Mouse (Mus musculus): Measurements from ENCODE around the gene Capn8.

DNA sequence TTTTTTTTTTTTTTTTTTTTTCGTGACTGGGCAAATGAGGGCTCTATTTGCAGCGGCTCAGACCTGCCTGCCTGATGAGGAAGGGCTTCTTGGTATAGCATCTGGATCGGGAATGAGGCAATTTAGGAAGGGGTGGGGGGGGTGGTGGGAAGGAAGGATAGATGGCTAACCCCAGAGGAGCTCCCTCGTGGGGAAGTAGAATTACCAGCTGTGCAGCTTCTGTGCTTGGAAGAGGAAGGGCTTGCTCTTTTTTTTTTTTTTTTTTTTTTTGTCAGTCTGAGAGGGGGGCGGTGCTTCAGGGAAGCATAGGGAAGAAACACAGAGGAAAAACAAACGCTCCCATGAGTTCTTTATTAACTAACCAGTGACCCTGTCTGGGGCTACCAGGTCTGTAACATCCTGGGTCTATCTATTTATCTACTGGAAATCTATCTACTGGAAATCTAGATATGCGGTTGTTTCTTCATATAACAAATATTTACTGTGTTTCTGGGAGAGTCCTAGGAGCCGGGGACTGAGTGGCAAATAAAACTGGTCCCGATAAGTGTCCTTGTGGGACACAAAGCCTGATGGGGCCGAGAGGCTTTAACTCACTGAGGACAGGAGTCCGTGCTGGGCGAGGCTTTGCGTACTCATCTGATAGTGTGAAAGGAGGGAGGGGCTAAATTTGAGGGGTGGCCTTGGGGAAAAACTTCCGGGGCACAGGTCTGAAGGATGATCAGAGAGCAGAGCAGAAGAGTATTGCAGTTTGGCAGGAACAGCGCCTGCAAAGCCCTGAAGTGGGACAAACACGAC is 2.0 kb upstream of the Capn8 start:
- no peak for TF ChIP-seq CTCF (conservative IDR thresholded peaks at IDR 0.05; ENCODE audit: low read length)
- no peak for TF ChIP-seq NANOG (IDR thresholded peaks at IDR 0.05; ENCODE audit: borderline replicate concordance, low read length)
